Mouse (Mus musculus): Measurements from ENCODE around the gene Ackr4.

Gene Ackr4

GRCm38 (mm10) chr9:104040362-104040761 is 86.4 kb downstream of the Ackr4 start, which contains the start of gene Gm28305:
Gm28305 (plus strand) TSS chr9:104040662.
- no peak for ATAC-seq (ENCODE audit: low TSS enrichment)

- no peak for ATAC-seq (ENCODE audit: low TSS enrichment)
These were observed 87.0 kb downstream of the Ackr4 start for GRCm38 (mm10) chr9:104039742-104040141.

GRCm38 (mm10) chr9:104039031-104039695 is 87.6 kb downstream of the Ackr4 start:
- ATAC-seq (ENCODE audit: low TSS enrichment), result no peak

GRCm38 (mm10) chr9:104038266-104038665 is 88.5 kb downstream of the Ackr4 start:
- ATAC-seq (ENCODE audit: low TSS enrichment), result no peak

- ATAC-seq (ENCODE audit: low TSS enrichment), result peak; percentile 88
These were observed 91.3 kb downstream of the Ackr4 start for GRCm38 (mm10) chr9:104035261-104036015.

- no peak for ATAC-seq (ENCODE audit: low TSS enrichment)
These were observed 92.0 kb downstream of the Ackr4 start for GRCm38 (mm10) chr9:104034718-104035117.

- ATAC-seq (ENCODE audit: low TSS enrichment), result no peak
These were observed 92.5 kb downstream of the Ackr4 start for GRCm38 (mm10) chr9:104034231-104034630.
